Mouse (Mus musculus) midbrain, postnatal 0 days (tissue): ENCODE measurements at regions not wholly inside any gene's neighbourhood (a gene's known extent, or its start where the extent isn't known, plus 50 kb on each side); places are given as distances from the start of the nearest gene placed in this dataset.

Experiments
- ATAC-seq: fragments of 200-750 bp; cut with Nextera tagmentation; 2 replicates; pipeline ENCODE4 v1.8.0; 2017; ENCODE audit warnings: moderate number of reproducible peaks, mild to moderate bottlenecking, moderate TSS enrichment, moderate library complexity; ENCODE audit not compliant: low FRiP score
- DNase-seq: peaks from one replicate; pipeline ENCODE4 v3.0.0-alpha.2; 2015; ENCODE audit warnings: low spot score
- H3K27ac ChIP-seq: fragments of 300-500 bp; sonication (generic); 2 replicates; pipeline ENCODE4 v1.5.1; 2014; ENCODE audit warnings: low read depth, mild to moderate bottlenecking, low read length, mixed read lengths
- H3K27me3 ChIP-seq: fragments of 300-500 bp; sonication (generic); 2 replicates; pipeline ENCODE4 v1.6.1; 2014; ENCODE audit warnings: low read length, control low read depth, mixed read lengths; ENCODE audit not compliant: insufficient read depth
- H3K36me3 ChIP-seq: fragments of 300-500 bp; sonication (generic); 2 replicates; pipeline ENCODE4 v1.6.1; 2014; ENCODE audit warnings: low read length, control low read depth, mixed read lengths; ENCODE audit not compliant: insufficient read depth
- H3K4me1 ChIP-seq: fragments of 300-500 bp; sonication (generic); 2 replicates; pipeline ENCODE4 v1.6.1; 2014; ENCODE audit warnings: mild to moderate bottlenecking, control low read depth, antibody characterized with exemption, low read length, mixed read lengths; ENCODE audit not compliant: insufficient read depth
- H3K4me2 ChIP-seq: fragments of 300-500 bp; sonication (generic); 2 replicates; pipeline ENCODE4 v1.6.1; 2014; ENCODE audit warnings: low read depth, mild to moderate bottlenecking, low read length, mixed read lengths; ENCODE audit not compliant: poor library complexity, severe bottlenecking
- H3K4me3 ChIP-seq: fragments of 300-500 bp; sonication (generic); 2 replicates; pipeline ENCODE4 v1.5.1; 2014; ENCODE audit warnings: low read depth, mild to moderate bottlenecking, low read length, moderate library complexity
- H3K9ac ChIP-seq: fragments of 300-500 bp; sonication (generic); replicated peaks from 2 replicates; pipeline ENCODE4 v1.6.1; 2014; ENCODE audit warnings: mild to moderate bottlenecking, low read length, moderate library complexity, mixed read lengths; ENCODE audit not compliant: poor library complexity, severe bottlenecking
- H3K9me3 ChIP-seq: fragments of 300-500 bp; sonication (generic); 2 replicates; pipeline ENCODE4 v1.6.1; 2016; ENCODE audit warnings: low read length, control low read depth
- CTCF ChIP-seq: IDR thresholded peaks from 2 replicates; pipeline ENCODE4 v1.5.1; 2016; ENCODE audit warnings: antibody characterized with exemption, mild to moderate bottlenecking
- WGBS: fragments of 180-500 bp; shearing (Covaris S2); extraction: QIAGEN DNeasy Blood & Tissue Kit; methylation state at CpG from one replicate; pipeline ENCODE4 v1.1.7; 2014; 5-methylcytosine and 5-hydroxymethylcytosine counted together

GRCm38 (mm10) chr8:118023451-118023850 is 221.7 kb upstream of the Mphosph6 start:
- H3K4me1 ChIP-seq, result no peaks in the 10 kb centered on the region
- H3K36me3 ChIP-seq, result no peaks in the 10 kb centered on the region
- H3K27ac ChIP-seq, result no peak overlapping the region
- no peak overlapping the region for H3K4me2 ChIP-seq
- no peaks in the 10 kb centered on the region for H3K27me3 ChIP-seq
- DNase-seq, result no peak
- ATAC-seq, result no peak
- no peak overlapping the region for H3K9ac ChIP-seq
- WGBS, result 94% methylated on average over 1 of the region's 1 CpGs
- TF ChIP-seq CTCF, result no peak
- no peak overlapping the region for H3K4me3 ChIP-seq
- H3K9me3 ChIP-seq, result no peaks in the 10 kb centered on the region

- Histone ChIP-seq H3K4me2 (no peak overlapping the region), H3K9ac (no peak overlapping the region), H3K4me3 (no peak overlapping the region), H3K27ac (no peak overlapping the region), H3K36me3 (no peaks in the 10 kb centered on the region), H3K27me3 (no peaks in the 10 kb centered on the region), H3K4me1 (no peaks in the 10 kb centered on the region), H3K9me3 (no peaks in the 10 kb centered on the region)
- DNase-seq (no peak), ATAC-seq (no peak)
- TF ChIP-seq CTCF, result no peak
- 57% methylated on average over 3 of the region's 3 CpGs for WGBS
These were observed 220.2 kb upstream of the Mphosph6 start for GRCm38 (mm10) chr8:118021978-118022377.

- H3K36me3 ChIP-seq, result no peaks in the 10 kb centered on the region
- H3K9ac ChIP-seq, result no peak overlapping the region
- ATAC-seq, result no peak
- 0 out of 2 replicates have a peak, but pooled peaks cover 2% of the 10 kb centered on the region for H3K4me1 ChIP-seq
- TF ChIP-seq CTCF, result no peak
- 24% methylated on average over 6 of the region's 6 CpGs for WGBS
- no peaks in the 10 kb centered on the region for H3K9me3 ChIP-seq
- peak; percentile 28 for DNase-seq
- no peak overlapping the region for H3K4me2 ChIP-seq
- no peaks in the 10 kb centered on the region for H3K27me3 ChIP-seq
- H3K27ac ChIP-seq, result no peak overlapping the region
- H3K4me3 ChIP-seq, result no peak overlapping the region
These were observed 215.5 kb upstream of the Mphosph6 start for GRCm38 (mm10) chr8:118017261-118017660.

GRCm38 (mm10) chr8:118005186-118005585 is 203.4 kb upstream of the Mphosph6 start:
- no peaks in the 10 kb centered on the region for H3K9me3 ChIP-seq
- no peak overlapping the region for H3K27ac ChIP-seq
- H3K36me3 ChIP-seq, result no peaks in the 10 kb centered on the region
- 34% methylated on average over 2 of the region's 2 CpGs for WGBS
- H3K9ac ChIP-seq, result no peak overlapping the region
- H3K4me1 ChIP-seq, result no peaks in the 10 kb centered on the region
- DNase-seq (no peak), ATAC-seq (no peak)
- no peak overlapping the region for H3K4me3 ChIP-seq
- H3K4me2 ChIP-seq, result no peak overlapping the region
- TF ChIP-seq CTCF, result no peak
- H3K27me3 ChIP-seq, result no peaks in the 10 kb centered on the region

- Histone ChIP-seq H3K27me3 (no peaks in the 10 kb centered on the region), H3K36me3 (no peaks in the 10 kb centered on the region), H3K4me2 (no peak overlapping the region), H3K9me3 (no peaks in the 10 kb centered on the region), H3K9ac (no peak overlapping the region), H3K4me3 (no peak overlapping the region), H3K27ac (no peak overlapping the region), H3K4me1 (no peaks in the 10 kb centered on the region)
- ATAC-seq (no peak), DNase-seq (no peak)
- no peak for TF ChIP-seq CTCF
- 57% methylated on average over 7 of the region's 7 CpGs for WGBS
These were observed 202.7 kb upstream of the Mphosph6 start for GRCm38 (mm10) chr8:118004391-118004851.

- WGBS, result 88% methylated on average over 10 of the region's 10 CpGs
- Histone ChIP-seq H3K36me3 (no peaks in the 10 kb centered on the region), H3K9ac (no peak overlapping the region), H3K4me1 (no peaks in the 10 kb centered on the region), H3K27ac (no peak overlapping the region), H3K9me3 (no peaks in the 10 kb centered on the region), H3K4me3 (no peak overlapping the region), H3K4me2 (no peak overlapping the region), H3K27me3 (no peaks in the 10 kb centered on the region)
- DNase-seq (no peak), ATAC-seq (no peak)
- TF ChIP-seq CTCF, result no peak
These were observed 199.4 kb upstream of the Mphosph6 start for GRCm38 (mm10) chr8:118001138-118001537.
